Mouse (Mus musculus) subcutaneous adipose tissue, adult 2 months (tissue): ENCODE measurements around the gene Tango6. TPM values are rescaled to one million over a fixed set of nuclear protein-coding genes. Genes with fewer than 3 reads are reported as not detected.

Source experiments
- polyA plus RNA-seq: library from polyadenylated mRNA; depleted of rRNA; stranded (reverse); fragments of >200 nt; gene quantifications from 2 replicates; pipeline ENCODE4 v1.2.3, GENCODE M21; 2012; ENCODE audit warnings: low replicate concordance; rRNA removed

Tango6 gene
- 6.8 and 8.0 TPM in 2 replicates for polyA plus RNA-seq

GRCm38 (mm10) chr8:106682971-106683668, at the start of gene Tango6:
Tango6 (plus strand) TSS chr8:106683068.

GRCm38 (mm10) chr8:106870051-106870450, 187.2 kb downstream of the Tango6 start, which contains the start of gene Has3:
Has3 (plus strand) TSS chr8:106870242.

GRCm38 (mm10) chr8:106893481-106894156, 210.8 kb downstream of the Tango6 start, which contains the start of gene Utp4:
Utp4 (plus strand) TSS chr8:106893636.

Other genes with a start within 250 kb of the Tango6 start
- gene 6030452D12Rik, start 182.5 kb upstream of the Tango6 start, polyA plus RNA-seq: not detected in 2 replicates
- gene Cdh3, start 172.2 kb upstream of the Tango6 start, polyA plus RNA-seq: 1.1 and 9.5 TPM in 2 replicates
- 79.3 and 122 TPM in 2 replicates for gene Gm10073, start 109.6 kb upstream of the Tango6 start, polyA plus RNA-seq
- gene Cdh1, start 79.7 kb upstream of the Tango6 start, polyA plus RNA-seq: 0.16 and 71.7 TPM in 2 replicates
- 2.1 and 3.5 TPM in 2 replicates for gene Has3, start 187.2 kb downstream of the Tango6 start, polyA plus RNA-seq
- 36.2 and 39.7 TPM in 2 replicates for gene Utp4, start 210.6 kb downstream of the Tango6 start, polyA plus RNA-seq